Comparison of ENCODE assay signal across 16 mouse cellular contexts in genomic region chr10:56899640-56900274, GRCm38 (mm10).
DNase-seq lines count a peak whose midpoint lies in the region; ATAC-seq lines count a peak whose summit lies in the region.
"Had no signal": no experiment of that assay in that cellular context is flagged by ENCODE, and none has a peak within 500 bp of the region (broad histone marks: within the 10 kb centered on the region; RNA-seq: fewer than 3 reads in every experiment).

No protein-coding gene starts in this region.

- H3K9ac ChIP-seq in forebrain, embryonic 13.5 days: no peak overlapping the region

- H3K27ac ChIP-seq in forebrain, embryonic 13.5 days: no peak overlapping the region
- H3K27ac ChIP-seq: embryonic facial prominence, embryonic 10.5 days; stomach, postnatal 0 days had no signal

- peak; percentile 57 for ATAC-seq in forebrain, embryonic 13.5 days
- ATAC-seq: activated CD4-positive, CD25-positive, alpha-beta regulatory T cell, adult 4 months; inflammation-experienced regulatory T-cells, adult 6 months had no signal

- no peak overlapping the region for H3K4me2 ChIP-seq in forebrain, embryonic 13.5 days

- H3K27me3 ChIP-seq in forebrain, embryonic 13.5 days: no peaks in the 10 kb centered on the region

- H3K4me3 ChIP-seq in forebrain, embryonic 13.5 days: no peak overlapping the region
- H3K4me3 ChIP-seq: embryonic facial prominence, embryonic 10.5 days had no signal

- no peaks in the 10 kb centered on the region for H3K9me3 ChIP-seq in forebrain, embryonic 13.5 days (replicated peaks)
- H3K9me3 ChIP-seq: embryonic facial prominence, embryonic 10.5 days had no signal

- WGBS in forebrain, embryonic 13.5 days: 22% methylated on average over 5 of the region's 5 CpGs

- peak; percentile 42 to 61 for DNase-seq in layer of hippocampus, adult 8-10 months (ENCODE audit: low spot score in 2 of 2)
- no peak for DNase-seq in layer of hippocampus, adult 9-10 months (ENCODE audit: low spot score)
- DNase-seq in brain, embryonic 18.5 days (ENCODE audit: low read depth, low spot score): peak; percentile 22
- peak; percentile 27 to 47 for DNase-seq in layer of hippocampus, postnatal 10 days (ENCODE audit: low spot score in 2 of 2)
- DNase-seq in spleen, postnatal 14 days (ENCODE audit: low spot score in 2 of 2): no peak
- DNase-seq in ovary, adult 18-20 months (ENCODE audit: low spot score): no peak
- no peak for DNase-seq in spleen, adult 18-20 months
- DNase-seq: cerebellum, adult 11-12 months; liver; lung, adult 2 months; thymus, postnatal 25 days had no signal

- H3K4me1 ChIP-seq in forebrain, embryonic 13.5 days: 0 out of 2 replicates have a peak, but pooled peaks cover 2% of the 10 kb centered on the region
- H3K4me1 ChIP-seq: embryonic facial prominence, embryonic 10.5 days had no signal

- no peaks in the 10 kb centered on the region for H3K36me3 ChIP-seq in forebrain, embryonic 13.5 days (ENCODE audit: poor library complexity, severe bottlenecking)
- H3K36me3 ChIP-seq: embryonic facial prominence, embryonic 10.5 days had no signal

Comparison
In these comparisons a context has a peak if more than half of its experiments do, and no peak if none do; other contexts are left out.
1. DNase-seq: peak in layer of hippocampus, adult 8-10 months (2 of 2), brain, embryonic 18.5 days (single experiment) and layer of hippocampus, postnatal 10 days (2 of 2); none in layer of hippocampus, adult 9-10 months (single experiment), spleen, postnatal 14 days (0 of 2), ovary, adult 18-20 months (single experiment) and spleen, adult 18-20 months (0 of 2).